In genomic region chr6:115992981-115993380, GRCm38 (mm10) we compare ENCODE assay signal across 8 mouse cellular contexts. TPM values are rescaled to one million over a fixed set of nuclear protein-coding genes. Genes with fewer than 3 reads are reported as not detected.
A peak's percentile ranks its signal among the peaks of the same experiment; 100 is the strongest.
DNase-seq lines count a peak whose midpoint lies in the region; ATAC-seq lines count a peak whose summit lies in the region.

No protein-coding gene starts in this region.

- ATAC-seq in heart, embryonic 14.5 days (ENCODE audit: insufficient number of reproducible peaks, insufficient read depth, low FRiP score, low read depth), result no peak
- ATAC-seq in hindbrain, embryonic 13.5 days (ENCODE audit: low FRiP score), result no peak
- ATAC-seq in midbrain, embryonic 14.5 days (ENCODE audit: low FRiP score, low TSS enrichment), result no peak
- ATAC-seq in megakaryocyte progenitor cell, adult 5-6 weeks (replicated peaks; ENCODE audit: poor library complexity), result no peak

- peaks cover 14% of the 10 kb centered on the region for H3K9me3 ChIP-seq in heart, embryonic 14.5 days (ENCODE audit: control insufficient read depth, low read length)
- H3K9me3 ChIP-seq in hindbrain, embryonic 13.5 days, result no peaks in the 10 kb centered on the region
- H3K9me3 ChIP-seq in midbrain, embryonic 14.5 days (ENCODE audit: control insufficient read depth, low read length), result no peaks in the 10 kb centered on the region

- no peak for DNase-seq in heart, postnatal 4 days
- DNase-seq in midbrain, embryonic 14.5 days, result no peak
- no peak for DNase-seq in frontal cortex, postnatal 14 days (ENCODE audit: low spot score in 2 of 2)
- DNase-seq in ovary, postnatal 10 days (ENCODE audit: low spot score), result no peak

- H3K36me3 ChIP-seq in heart, embryonic 14.5 days (ENCODE audit: control insufficient read depth, insufficient read depth, low read length), result no peaks in the 10 kb centered on the region
- H3K36me3 ChIP-seq in hindbrain, embryonic 13.5 days, result no peaks in the 10 kb centered on the region
- H3K36me3 ChIP-seq in midbrain, embryonic 14.5 days (ENCODE audit: control insufficient read depth, insufficient read depth, low read length), result no peaks in the 10 kb centered on the region

- WGBS in heart, embryonic 14.5 days, result 50% methylated on average over 6 of the region's 6 CpGs
- 52% methylated on average over 6 of the region's 6 CpGs for WGBS in hindbrain, embryonic 13.5 days
- WGBS in midbrain, embryonic 14.5 days, result 46% methylated on average over 6 of the region's 6 CpGs

- peaks cover 25% of the 10 kb centered on the region for H3K27me3 ChIP-seq in heart, embryonic 14.5 days (ENCODE audit: control insufficient read depth, insufficient read depth, low read length)
- peaks cover 67% of the 10 kb centered on the region for H3K27me3 ChIP-seq in hindbrain, embryonic 13.5 days
- H3K27me3 ChIP-seq in midbrain, embryonic 14.5 days (ENCODE audit: control insufficient read depth, insufficient read depth, low read length), result peaks cover 44% of the 10 kb centered on the region

- peak overlapping the region; percentile 76 for H3K4me2 ChIP-seq in heart, embryonic 14.5 days (ENCODE audit: low read length)
- H3K4me2 ChIP-seq in hindbrain, embryonic 13.5 days, result peak overlapping the region; percentile 88
- peak overlapping the region; percentile 82 for H3K4me2 ChIP-seq in midbrain, embryonic 14.5 days (ENCODE audit: low read length)

- peak overlapping the region; percentile 47 to 58 for H3K4me3 ChIP-seq in heart, embryonic 14.5 days (ENCODE audit: control insufficient read depth in 1 of 2, insufficient read depth in 1 of 2, low read depth in 1 of 2, low read length in 2 of 2)
- peak overlapping the region; percentile 75 for H3K4me3 ChIP-seq in brown adipose tissue, adult 24 weeks (ENCODE audit: insufficient read depth, low read depth, low read length)
- peak overlapping the region; percentile 55 for H3K4me3 ChIP-seq in hindbrain, embryonic 13.5 days
- H3K4me3 ChIP-seq in midbrain, embryonic 14.5 days (replicated peaks; ENCODE audit: low read depth, low read length), result peak overlapping the region; percentile 48

- H3K4me1 ChIP-seq in heart, embryonic 14.5 days (ENCODE audit: control insufficient read depth in 2 of 2, insufficient read depth in 2 of 2, low read length in 2 of 2), result peaks cover 11 to 22% of the 10 kb centered on the region in 2 experiments; a peak in 3 of 4 replicates
- H3K4me1 ChIP-seq in brown adipose tissue, adult 24 weeks (ENCODE audit: control insufficient read depth, insufficient read depth, insufficient read length, low read length), result peaks cover 42% of the 10 kb centered on the region
- H3K4me1 ChIP-seq in hindbrain, embryonic 13.5 days (replicated peaks), result peaks cover 44% of the 10 kb centered on the region
- H3K4me1 ChIP-seq in midbrain, embryonic 14.5 days (ENCODE audit: control insufficient read depth, insufficient read depth, low read length), result peaks cover 17% of the 10 kb centered on the region

- peak overlapping the region; percentile 80 for H3K9ac ChIP-seq in heart, embryonic 14.5 days (ENCODE audit: low read length)
- H3K9ac ChIP-seq in hindbrain, embryonic 13.5 days, result peak overlapping the region; percentile 70; the same call in 1 of the 2 replicates
- H3K9ac ChIP-seq in midbrain, embryonic 14.5 days (replicated peaks; ENCODE audit: low read length), result 0 out of 2 replicates have a peak overlapping the region, but pooled peaks have one; percentile 12

- H3K27ac ChIP-seq in heart, embryonic 14.5 days (replicated peaks in 1 of 2; ENCODE audit: control insufficient read depth in 1 of 2, insufficient read depth in 1 of 2, low read depth in 2 of 2, low read length in 2 of 2), result peak overlapping the region; percentile 10 to 76
- H3K27ac ChIP-seq in brown adipose tissue, adult 24 weeks (replicated peaks; ENCODE audit: low read depth, low read length), result peak overlapping the region; percentile 79
- no peak overlapping the region for H3K27ac ChIP-seq in hindbrain, embryonic 13.5 days
- H3K27ac ChIP-seq in midbrain, embryonic 14.5 days (replicated peaks; ENCODE audit: low read depth, low read length), result no peak overlapping the region

RNA-seq across cellular contexts. Expression of gene Plxnd1, which starts 1.8 kb away (rescaled TPM):
- polyA plus RNA-seq in heart, embryonic 14.5 days (2014; fragmentation: Nextera tagmentation; extraction: Ambion mirVana), result 58.8 and 68.9 TPM in 2 replicates
- 100 to 1,000 TPM; 191 to 208 TPM for total RNA-seq in heart, postnatal 4 days (2021)
- 20.2 and 24.0 TPM in 2 replicates for polyA plus RNA-seq in brown adipose tissue, adult 24 weeks (2012; ENCODE audit: insufficient read depth, insufficient read length, missing spikeins)
- 9.1 and 11.3 TPM in 2 replicates for polyA plus RNA-seq in hindbrain, embryonic 13.5 days (2015; fragmentation: Nextera tagmentation; extraction: Ambion mirVana)
- polyA plus RNA-seq in midbrain, embryonic 14.5 days (2014; fragmentation: Nextera tagmentation; extraction: Ambion mirVana), result 3.9 and 9.0 TPM in 2 replicates
- 51.5 and 70.9 TPM in 2 replicates for total RNA-seq in megakaryocyte progenitor cell, adult 5-6 weeks (2015)
- total RNA-seq in megakaryocyte progenitor cell, adult 5-6 weeks (2017), result 33.9 and 43.9 TPM in 2 replicates

RNA-seq across cellular contexts. Expression of gene H1foo, which starts 48.2 kb away (rescaled TPM):
- not detected in 2 replicates for polyA plus RNA-seq in heart, embryonic 14.5 days (2014; fragmentation: Nextera tagmentation; extraction: Ambion mirVana)
- not detected for total RNA-seq in heart, postnatal 4 days (2021)
- not detected in 2 replicates for polyA plus RNA-seq in brown adipose tissue, adult 24 weeks (2012; ENCODE audit: insufficient read depth, insufficient read length, missing spikeins)
- not detected in 2 replicates for polyA plus RNA-seq in hindbrain, embryonic 13.5 days (2015; fragmentation: Nextera tagmentation; extraction: Ambion mirVana)
- not detected in 2 replicates for polyA plus RNA-seq in midbrain, embryonic 14.5 days (2014; fragmentation: Nextera tagmentation; extraction: Ambion mirVana)
- not detected in 2 replicates for total RNA-seq in megakaryocyte progenitor cell, adult 5-6 weeks (2015)
- total RNA-seq in megakaryocyte progenitor cell, adult 5-6 weeks (2017), result not detected in 2 replicates

Comparison
In these comparisons a context has a peak if more than half of its experiments do, and no peak if none do; other contexts are left out.
1. H3K27ac ChIP-seq: peak in heart, embryonic 14.5 days (2 of 2) and brown adipose tissue, adult 24 weeks (single experiment); none in hindbrain, embryonic 13.5 days (single experiment) and midbrain, embryonic 14.5 days (single experiment).
2. H3K9ac ChIP-seq: peak in every context shown above with its lines; median percentile 80 in heart, embryonic 14.5 days; 70 in hindbrain, embryonic 13.5 days; 12 in midbrain, embryonic 14.5 days.
3. Peak in every context shown above with its lines, with median percentiles within 50 percentile points of each other: H3K4me2 ChIP-seq and H3K4me3 ChIP-seq.